Mouse (Mus musculus): ENCODE measurements around the gene Ccdc36. TPM values are rescaled to one million over a fixed set of nuclear protein-coding genes. Genes with fewer than 3 reads are reported as not detected.

Ccdc36 gene
- polyA plus RNA-seq, 1 experiment from 2014 or later = 1.7 TPM

DNA sequence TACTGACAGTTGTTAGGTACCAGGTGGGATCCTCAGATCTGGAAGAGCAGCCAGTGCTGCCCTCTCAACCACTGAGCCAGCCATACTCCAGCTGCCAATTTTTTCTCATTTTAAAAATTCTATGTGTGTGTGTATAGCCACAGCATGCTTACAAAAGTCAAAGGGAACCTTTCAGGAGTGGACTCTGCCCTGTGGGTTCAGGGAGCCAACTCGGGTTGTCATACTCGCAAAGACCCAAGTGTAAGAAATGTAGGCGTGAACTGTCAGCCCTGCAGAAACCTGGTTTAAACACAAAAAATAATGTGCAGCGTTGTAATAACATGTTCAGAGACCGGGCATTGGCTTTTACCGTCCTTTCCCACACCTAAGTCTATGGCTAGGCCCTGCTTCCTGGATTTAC is 34.1 kb downstream of the Ccdc36 start:
- Histone ChIP-seq H3K4me2 (no peak overlapping the region), H3K9ac (no peak overlapping the region), H3K4me3 (no peak overlapping the region), H3K9me3 (no peaks in the 10 kb centered on the region), H3K36me3 (replicated peaks) (peaks cover 37% of the 10 kb centered on the region), H3K27ac (no peak overlapping the region), H3K27me3 (replicated peaks) (no peaks in the 10 kb centered on the region), H3K4me1 (no peaks in the 10 kb centered on the region)
- no peak for ATAC-seq (replicated peaks)
- 94% methylated on average over 6 of the region's 6 CpGs for WGBS

DNA sequence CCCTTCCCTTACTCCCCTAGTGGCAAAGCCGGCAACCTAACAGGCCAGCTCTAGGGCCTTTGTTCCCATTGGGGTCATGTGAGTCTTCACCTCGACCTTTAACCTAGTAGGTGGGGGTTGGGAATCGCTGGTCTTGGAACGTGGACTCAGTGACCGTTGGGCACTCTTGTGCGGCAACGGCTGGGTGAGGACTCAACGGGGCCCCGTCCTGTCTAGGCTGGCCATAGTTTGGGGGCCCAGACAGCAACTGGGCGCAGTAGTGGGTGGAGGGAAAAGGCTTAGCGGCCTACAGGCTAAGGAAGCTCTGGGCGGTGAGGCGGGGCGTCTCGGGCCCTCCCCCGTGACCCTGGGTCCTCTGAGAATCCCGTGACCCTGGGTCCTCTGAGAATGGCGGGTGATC is 35.6 kb downstream of the Ccdc36 start, which contains the start of gene 1700102P08Rik:
Gene 1700102P08Rik (plus strand): TSS at position 130 of the 400 bp plus-strand sequence.
- no peak for ATAC-seq (replicated peaks)
- no peaks in the 10 kb centered on the region for H3K27me3 ChIP-seq (replicated peaks)
- no peaks in the 10 kb centered on the region for H3K9me3 ChIP-seq
- WGBS = 53% methylated on average over 18 of the region's 18 CpGs
- H3K27ac ChIP-seq = no peak within 1 kb of the TSS
- H3K4me3 ChIP-seq = no peak within 1 kb of the TSS
- no peak within 1 kb of the TSS for H3K9ac ChIP-seq
- peaks cover 52% of the 10 kb centered on the region for H3K36me3 ChIP-seq (replicated peaks)
- H3K4me2 ChIP-seq = no peak within 1 kb of the TSS
- H3K4me1 ChIP-seq = no peaks in the 10 kb centered on the region

DNA sequence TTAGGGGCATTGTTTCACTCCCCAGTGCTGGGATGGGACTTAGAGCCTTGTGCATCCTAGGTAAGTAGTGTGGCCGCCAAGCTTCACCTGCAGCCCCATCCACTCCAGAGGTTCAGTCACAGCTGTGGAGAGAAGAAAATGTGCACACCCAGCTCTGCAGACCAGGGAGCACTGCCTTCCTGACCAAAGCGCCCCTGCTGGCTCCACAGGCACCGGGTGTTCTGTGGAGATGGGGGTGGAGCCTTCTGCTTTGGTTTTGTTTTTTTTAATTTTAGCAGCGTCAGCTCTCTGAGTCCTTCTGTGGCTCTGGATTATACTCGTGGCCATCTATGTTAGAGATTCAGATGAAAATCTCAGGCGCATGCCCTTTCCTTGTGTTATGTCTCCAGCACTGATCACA is 39.1 kb downstream of the Ccdc36 start:
- WGBS = 80% methylated on average over 6 of the region's 6 CpGs
- Histone ChIP-seq H3K9me3 (no peaks in the 10 kb centered on the region), H3K27ac (no peak overlapping the region), H3K9ac (no peak overlapping the region), H3K27me3 (replicated peaks) (no peaks in the 10 kb centered on the region), H3K4me2 (no peak overlapping the region), H3K36me3 (replicated peaks) (peaks cover 76% of the 10 kb centered on the region), H3K4me1 (no peaks in the 10 kb centered on the region), H3K4me3 (no peak overlapping the region)
- no peak for ATAC-seq (replicated peaks)

DNA sequence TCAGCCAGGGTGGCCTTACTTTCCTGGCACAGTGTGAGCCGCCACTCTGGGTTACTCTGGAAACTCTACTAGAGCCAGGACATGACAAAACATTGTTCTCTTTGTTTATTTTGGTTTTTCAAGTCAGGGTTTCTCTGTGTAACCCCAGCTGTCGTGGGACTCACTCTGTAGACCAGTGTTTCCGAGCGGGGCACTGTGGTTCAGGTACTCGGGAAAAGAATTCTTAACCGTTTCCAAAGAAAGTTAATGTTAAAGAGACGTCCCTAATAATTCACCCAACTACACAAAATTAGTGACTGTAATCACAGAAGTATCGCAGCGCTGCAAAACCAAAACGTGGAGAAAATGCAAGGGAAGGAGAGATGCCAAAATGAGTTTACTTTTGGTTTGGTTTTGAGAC is 39.7 kb downstream of the Ccdc36 start:
- Histone ChIP-seq H3K9me3 (no peaks in the 10 kb centered on the region), H3K4me2 (no peak overlapping the region), H3K27ac (no peak overlapping the region), H3K9ac (no peak overlapping the region), H3K4me1 (no peaks in the 10 kb centered on the region), H3K27me3 (replicated peaks) (no peaks in the 10 kb centered on the region), H3K36me3 (replicated peaks) (peaks cover 80% of the 10 kb centered on the region), H3K4me3 (no peak overlapping the region)
- WGBS = 89% methylated on average over 10 of the region's 10 CpGs
- no peak for ATAC-seq (replicated peaks)

DNA sequence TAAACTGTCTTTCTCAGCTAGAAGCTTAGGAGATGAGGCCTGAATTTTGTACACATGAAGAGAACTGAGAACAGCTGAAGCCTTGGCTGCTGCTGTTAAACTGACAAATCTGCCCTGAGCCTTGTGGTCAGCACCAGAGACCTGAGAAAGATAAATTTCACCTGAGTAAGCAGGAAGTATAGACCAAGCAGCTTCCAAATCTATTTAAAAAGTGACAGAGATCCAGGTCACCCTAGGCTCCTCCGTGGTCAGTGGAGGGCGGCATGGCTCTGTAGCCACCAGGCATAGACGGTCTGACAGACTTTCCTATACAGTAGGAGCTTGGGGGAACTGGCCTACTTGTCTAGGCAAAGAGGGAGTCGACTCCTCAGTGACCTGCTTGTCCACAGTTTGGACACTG is 41.5 kb downstream of the Ccdc36 start:
- ATAC-seq (replicated peaks) = no peak
- WGBS = 88% methylated on average over 4 of the region's 4 CpGs
- no peak overlapping the region for H3K27ac ChIP-seq
- no peak overlapping the region for H3K4me2 ChIP-seq
- no peaks in the 10 kb centered on the region for H3K9me3 ChIP-seq
- peaks cover 81% of the 10 kb centered on the region for H3K36me3 ChIP-seq (replicated peaks)
- no peak overlapping the region for H3K9ac ChIP-seq
- H3K4me3 ChIP-seq = no peak overlapping the region
- no peaks in the 10 kb centered on the region for H3K4me1 ChIP-seq
- no peaks in the 10 kb centered on the region for H3K27me3 ChIP-seq (replicated peaks)

DNA sequence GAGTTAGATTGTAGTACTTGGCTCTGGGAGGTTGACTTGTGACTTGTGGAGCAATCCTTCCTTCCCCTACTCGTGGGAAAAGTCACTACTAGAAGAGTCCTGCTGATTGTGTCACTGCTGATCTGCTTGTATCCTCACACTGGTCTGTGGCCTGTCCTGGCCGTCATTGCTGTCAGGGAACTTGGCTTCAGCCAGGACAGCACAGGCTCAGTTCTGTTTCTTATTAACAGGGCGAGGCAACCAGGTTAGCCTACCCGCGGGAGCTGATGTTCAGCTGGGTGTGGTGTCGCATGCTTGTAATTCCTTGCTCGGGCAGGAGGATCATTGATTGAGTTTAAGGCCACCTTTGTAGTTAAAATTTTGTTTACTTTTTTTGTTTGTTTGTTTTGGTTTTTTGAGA is 43.3 kb downstream of the Ccdc36 start:
- Histone ChIP-seq H3K4me1 (no peaks in the 10 kb centered on the region), H3K36me3 (replicated peaks) (peaks cover 82% of the 10 kb centered on the region), H3K9me3 (no peaks in the 10 kb centered on the region), H3K27me3 (replicated peaks) (no peaks in the 10 kb centered on the region), H3K4me3 (no peak overlapping the region), H3K27ac (no peak overlapping the region), H3K9ac (no peak overlapping the region), H3K4me2 (no peak overlapping the region)
- WGBS = 88% methylated on average over 7 of the region's 7 CpGs
- no peak for ATAC-seq (replicated peaks)

DNA sequence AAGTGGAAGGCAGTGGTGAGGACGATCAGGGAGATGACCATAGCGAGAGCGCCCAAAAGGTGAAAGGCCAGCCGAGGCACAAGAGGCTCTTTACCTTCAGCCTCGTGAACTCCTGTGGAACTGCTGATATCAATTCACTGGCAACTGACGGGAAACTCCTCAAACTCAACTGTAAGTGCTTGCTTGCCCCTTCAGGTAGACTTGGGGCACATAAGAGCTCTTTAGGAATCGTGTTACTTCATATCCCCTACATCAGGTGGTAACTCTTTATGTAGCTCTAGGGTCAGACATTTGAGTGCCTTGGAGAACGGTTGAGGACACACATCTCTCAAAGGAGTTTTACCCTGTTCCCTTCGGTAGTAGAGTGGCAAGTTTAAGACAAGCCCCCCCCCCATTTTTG is 46.9 kb downstream of the Ccdc36 start:
- Histone ChIP-seq H3K4me3 (no peak overlapping the region), H3K27me3 (replicated peaks) (no peaks in the 10 kb centered on the region), H3K27ac (no peak overlapping the region), H3K9me3 (no peaks in the 10 kb centered on the region), H3K36me3 (replicated peaks) (peaks cover 74% of the 10 kb centered on the region), H3K4me2 (no peak overlapping the region), H3K4me1 (no peaks in the 10 kb centered on the region), H3K9ac (no peak overlapping the region)
- 96% methylated on average over 9 of the region's 9 CpGs for WGBS
- no peak for ATAC-seq (replicated peaks)

DNA sequence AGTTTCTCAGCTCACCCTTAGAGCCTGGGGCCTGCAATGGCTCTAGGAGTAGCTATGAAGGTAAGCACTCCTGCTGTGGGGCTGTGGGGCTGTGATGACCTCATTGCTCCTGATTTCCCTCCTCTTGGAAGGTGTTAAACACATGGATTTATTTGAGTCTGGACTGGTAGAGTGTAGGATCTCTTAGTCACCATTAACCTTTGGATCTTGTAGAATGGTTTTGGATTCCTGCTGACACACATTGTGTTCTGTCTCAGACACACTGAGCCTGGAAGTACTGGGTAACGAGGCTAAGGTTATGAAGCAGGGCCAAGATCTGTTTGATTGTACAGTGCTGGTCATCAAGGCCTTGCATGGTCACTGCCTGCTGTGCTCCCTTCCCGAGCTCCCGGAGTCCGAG is 49.0 kb downstream of the Ccdc36 start:
- 91% methylated on average over 4 of the region's 4 CpGs for WGBS
- no peaks in the 10 kb centered on the region for H3K9me3 ChIP-seq
- no peaks in the 10 kb centered on the region for H3K4me1 ChIP-seq
- no peak overlapping the region for H3K27ac ChIP-seq
- H3K4me2 ChIP-seq = no peak overlapping the region
- no peak overlapping the region for H3K4me3 ChIP-seq
- H3K9ac ChIP-seq = no peak overlapping the region
- no peak for ATAC-seq (replicated peaks)
- no peaks in the 10 kb centered on the region for H3K27me3 ChIP-seq (replicated peaks)
- peaks cover 79% of the 10 kb centered on the region for H3K36me3 ChIP-seq (replicated peaks)

DNA sequence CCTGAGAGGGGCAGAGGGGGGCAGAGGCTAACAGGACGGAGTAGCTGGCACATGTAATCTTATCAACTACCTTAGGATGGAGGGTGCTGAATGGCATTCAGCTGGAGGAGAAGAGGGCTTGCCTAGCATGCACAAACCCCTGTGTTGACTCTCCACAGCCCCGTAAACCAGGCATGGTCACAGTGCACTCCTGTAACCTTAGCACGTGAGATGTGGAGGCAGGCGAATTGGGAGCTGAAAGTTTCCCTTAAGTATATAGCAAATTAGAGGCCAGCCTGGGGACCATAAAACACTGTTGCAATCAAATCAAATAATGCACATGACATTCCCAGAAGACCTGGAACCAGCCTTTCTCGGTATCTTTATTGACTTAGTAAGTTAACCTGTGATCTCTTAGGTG is 49.5 kb downstream of the Ccdc36 start:
- 88% methylated on average over 5 of the region's 5 CpGs for WGBS
- H3K4me2 ChIP-seq = no peak overlapping the region
- no peak overlapping the region for H3K27ac ChIP-seq
- H3K9me3 ChIP-seq = no peaks in the 10 kb centered on the region
- no peaks in the 10 kb centered on the region for H3K27me3 ChIP-seq (replicated peaks)
- no peak overlapping the region for H3K9ac ChIP-seq
- no peaks in the 10 kb centered on the region for H3K4me1 ChIP-seq
- no peak for ATAC-seq (replicated peaks)
- peaks cover 79% of the 10 kb centered on the region for H3K36me3 ChIP-seq (replicated peaks)
- no peak overlapping the region for H3K4me3 ChIP-seq

DNA sequence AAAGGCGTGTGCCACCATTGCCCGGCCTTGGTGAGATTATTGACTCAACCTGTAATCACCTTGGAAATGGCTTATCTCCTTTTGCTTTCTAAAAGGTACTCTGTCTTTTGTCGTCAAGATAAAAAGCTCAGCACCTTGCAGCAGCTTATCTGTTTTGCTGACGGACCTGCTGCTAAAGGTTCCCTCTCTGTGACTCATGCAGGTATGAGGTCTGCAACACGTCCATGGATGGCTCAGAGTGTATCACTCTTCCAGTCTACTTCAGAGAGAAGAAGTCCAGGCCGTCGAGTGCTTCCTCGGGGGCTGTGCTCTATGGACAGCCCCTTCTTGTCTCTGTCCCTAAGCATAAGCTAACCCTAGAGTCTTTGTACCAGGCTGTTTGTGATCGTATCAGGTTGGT is 50.0 kb downstream of the Ccdc36 start:
- Histone ChIP-seq H3K4me2 (no peak overlapping the region), H3K27ac (no peak overlapping the region), H3K9ac (no peak overlapping the region), H3K4me1 (no peaks in the 10 kb centered on the region), H3K27me3 (replicated peaks) (no peaks in the 10 kb centered on the region), H3K4me3 (no peak overlapping the region), H3K9me3 (no peaks in the 10 kb centered on the region), H3K36me3 (replicated peaks) (peaks cover 80% of the 10 kb centered on the region)
- ATAC-seq (replicated peaks) = no peak
- 95% methylated on average over 9 of the region's 9 CpGs for WGBS

Other genes starting within 250 kb of the Ccdc36 start
- gene Bsn, start 238.1 kb downstream of the Ccdc36 start, polyA plus RNA-seq (2015; fragmentation: Nextera tagmentation; extraction: Ambion mirVana) = 11.1 TPM in 2 replicates
- gene Dag1, start 164.5 kb downstream of the Ccdc36 start, polyA plus RNA-seq (2015; fragmentation: Nextera tagmentation; extraction: Ambion mirVana) = 69.3 and 75.5 TPM in 2 replicates
- 129 and 149 TPM in 2 replicates for gene Nicn1, start 138.1 kb downstream of the Ccdc36 start, polyA plus RNA-seq (2015; fragmentation: Nextera tagmentation; extraction: Ambion mirVana)
- 28.9 and 32.1 TPM in 2 replicates for gene Amt, start 131.6 kb downstream of the Ccdc36 start, polyA plus RNA-seq (2015; fragmentation: Nextera tagmentation; extraction: Ambion mirVana)
- gene Rhoa, start 122.4 kb downstream of the Ccdc36 start, polyA plus RNA-seq (2015; fragmentation: Nextera tagmentation; extraction: Ambion mirVana) = 251 and 257 TPM in 2 replicates
- gene Tcta, start 122.3 kb downstream of the Ccdc36 start, polyA plus RNA-seq (2015; fragmentation: Nextera tagmentation; extraction: Ambion mirVana) = 51.4 and 54.9 TPM in 2 replicates
- 413 and 429 TPM in 2 replicates for gene Gpx1, start 89.6 kb downstream of the Ccdc36 start, polyA plus RNA-seq (2015; fragmentation: Nextera tagmentation; extraction: Ambion mirVana)
- 149 and 151 TPM in 2 replicates for gene Usp4, start 80.6 kb downstream of the Ccdc36 start, polyA plus RNA-seq (2015; fragmentation: Nextera tagmentation; extraction: Ambion mirVana)
- gene 1700102P08Rik, start 35.7 kb downstream of the Ccdc36 start, polyA plus RNA-seq (2015; fragmentation: Nextera tagmentation; extraction: Ambion mirVana) = 2.4 and 2.7 TPM in 2 replicates
- gene BC048562, start 8.0 kb upstream of the Ccdc36 start, polyA plus RNA-seq (2015; fragmentation: Nextera tagmentation; extraction: Ambion mirVana) = not detected in 2 replicates
- 70.2 and 71.4 TPM in 2 replicates for gene Ccdc71, start 32.0 kb upstream of the Ccdc36 start, polyA plus RNA-seq (2015; fragmentation: Nextera tagmentation; extraction: Ambion mirVana)
- gene Klhdc8b, start 33.1 kb upstream of the Ccdc36 start, polyA plus RNA-seq (2015; fragmentation: Nextera tagmentation; extraction: Ambion mirVana) = 82.8 and 87.3 TPM in 2 replicates
- gene Lamb2, start 51.3 kb upstream of the Ccdc36 start, polyA plus RNA-seq (2015; fragmentation: Nextera tagmentation; extraction: Ambion mirVana) = 19.1 and 22.7 TPM in 2 replicates
- 87.1 and 94.3 TPM in 2 replicates for gene Usp19, start 62.1 kb upstream of the Ccdc36 start, polyA plus RNA-seq (2015; fragmentation: Nextera tagmentation; extraction: Ambion mirVana)
- gene Qars, start 79.2 kb upstream of the Ccdc36 start, polyA plus RNA-seq (2015; fragmentation: Nextera tagmentation; extraction: Ambion mirVana) = 64.0 and 64.6 TPM in 2 replicates
- gene Qrich1, start 88.3 kb upstream of the Ccdc36 start, polyA plus RNA-seq (2015; fragmentation: Nextera tagmentation; extraction: Ambion mirVana) = 132 and 133 TPM in 2 replicates
- 101 TPM in 2 replicates for gene Impdh2, start 131.8 kb upstream of the Ccdc36 start, polyA plus RNA-seq (2015; fragmentation: Nextera tagmentation; extraction: Ambion mirVana)
- gene Ndufaf3, start 138.9 kb upstream of the Ccdc36 start, polyA plus RNA-seq (2015; fragmentation: Nextera tagmentation; extraction: Ambion mirVana) = 75.2 and 76.8 TPM in 2 replicates
- gene Dalrd3, start 141.4 kb upstream of the Ccdc36 start, polyA plus RNA-seq (2015; fragmentation: Nextera tagmentation; extraction: Ambion mirVana) = 336 and 351 TPM in 2 replicates
- gene Wdr6, start 150.3 kb upstream of the Ccdc36 start, polyA plus RNA-seq (2015; fragmentation: Nextera tagmentation; extraction: Ambion mirVana) = 404 and 429 TPM in 2 replicates
- gene P4htm, start 169.2 kb upstream of the Ccdc36 start, polyA plus RNA-seq (2015; fragmentation: Nextera tagmentation; extraction: Ambion mirVana) = 32.7 and 38.5 TPM in 2 replicates
- 51.7 and 53.3 TPM in 2 replicates for gene Arih2, start 220.9 kb upstream of the Ccdc36 start, polyA plus RNA-seq (2015; fragmentation: Nextera tagmentation; extraction: Ambion mirVana)
- 43.2 and 45.1 TPM in 2 replicates for gene Slc25a20, start 233.6 kb upstream of the Ccdc36 start, polyA plus RNA-seq (2015; fragmentation: Nextera tagmentation; extraction: Ambion mirVana)